Mouse (Mus musculus): ENCODE data around the gene Axin1. TPM values are rescaled to one million over a fixed set of nuclear protein-coding genes. Genes with fewer than 3 reads are reported as not detected.
A peak's percentile ranks its signal among the peaks of the same experiment; 100 is the strongest.
"Not testable (repeated sequence)": the region's sequence is repeated elsewhere in the genome, so short reads cannot be mapped to it uniquely, and the experiment has no call there.

The Axin1 gene
- total RNA-seq, 2 experiments from 2014 or later = 35.1 to 42.1 TPM

DNA sequence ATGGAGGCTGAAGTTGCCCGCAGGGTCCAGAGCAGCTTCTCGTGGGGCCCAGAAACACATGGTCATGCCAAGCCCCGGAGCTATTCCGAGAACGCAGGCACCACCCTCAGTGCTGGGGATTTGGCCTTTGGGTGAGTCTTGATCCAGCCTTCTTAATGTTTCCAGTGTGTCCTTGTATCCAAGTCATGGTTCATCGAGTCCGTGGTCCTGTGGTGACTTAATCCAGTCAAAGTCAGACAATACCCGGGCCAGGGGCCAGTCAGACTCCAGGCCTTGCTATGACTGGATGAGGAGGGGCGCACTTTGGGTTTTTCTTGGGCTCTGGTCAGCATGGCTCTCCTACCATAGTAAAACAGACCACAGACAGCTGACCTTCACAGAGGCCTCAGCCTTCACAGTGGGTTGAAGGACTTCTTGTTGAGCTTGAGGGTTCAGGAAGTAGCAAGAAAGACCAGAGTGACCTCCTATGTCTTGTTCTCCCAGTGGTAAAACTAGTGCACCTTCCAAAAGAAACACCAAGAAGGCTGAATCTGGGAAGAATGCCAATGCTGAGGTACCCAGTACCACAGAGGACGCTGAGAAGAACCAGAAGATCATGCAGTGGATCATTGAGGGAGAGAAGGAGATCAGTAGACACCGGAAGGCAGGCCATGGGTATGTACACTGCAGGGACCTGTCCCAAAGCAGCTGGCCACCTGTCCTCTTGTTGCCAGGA is 49.8 kb downstream of the Axin1 start:
- DNase-seq = no peak

DNA sequence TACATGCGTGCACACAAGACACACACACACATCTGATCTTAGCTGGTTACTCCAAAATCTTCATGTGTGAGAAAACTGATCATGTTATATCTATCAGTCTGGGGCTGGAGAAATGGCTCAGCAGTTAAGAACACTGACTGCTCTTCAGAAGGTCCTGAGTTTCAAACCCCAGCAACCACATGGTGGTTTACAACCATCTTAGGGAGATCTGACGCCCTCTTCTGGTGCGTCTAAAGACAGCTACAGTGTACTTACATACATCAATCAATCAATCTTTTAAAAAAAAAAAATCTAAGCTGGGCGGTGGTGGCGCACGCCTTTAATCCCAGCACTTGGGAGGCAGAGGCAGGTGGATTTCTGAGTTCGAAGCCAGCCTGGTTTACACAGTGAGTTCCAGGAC is 53.0 kb downstream of the Axin1 start:
- not testable (repeated sequence) for DNase-seq

DNA sequence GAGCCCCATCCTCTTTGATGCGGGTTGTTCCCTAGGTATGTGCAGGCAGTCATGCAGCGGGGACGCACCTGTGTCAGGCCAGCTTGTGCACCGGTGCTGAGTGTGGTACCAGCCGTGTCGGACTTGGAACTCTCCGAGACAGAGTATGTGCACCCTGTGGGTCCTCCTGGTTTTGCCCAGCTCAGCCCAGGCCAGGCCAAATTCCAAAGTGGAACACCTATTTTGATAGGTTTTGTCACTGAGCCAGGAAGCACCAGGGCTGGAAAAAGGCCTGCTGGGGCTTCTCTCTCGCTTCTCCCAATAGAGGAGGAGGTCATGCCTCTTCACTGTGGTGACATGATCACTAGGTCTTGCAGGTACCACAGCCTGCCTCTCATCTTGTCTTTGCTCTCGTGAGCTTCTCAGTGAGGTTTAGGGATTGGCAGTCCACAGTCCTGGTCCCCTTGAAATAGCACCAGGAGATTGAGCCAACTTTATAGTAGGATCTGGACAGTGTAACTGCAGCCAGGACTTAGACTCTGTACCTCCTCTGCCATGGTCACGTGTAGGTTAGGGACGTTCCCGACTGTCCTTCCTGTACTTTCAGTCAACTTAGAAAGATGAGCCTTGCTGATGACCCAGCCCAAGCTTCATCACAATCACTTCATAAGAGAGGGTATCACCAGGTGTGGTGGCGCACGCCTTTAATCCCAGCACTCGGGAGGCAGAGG is 54.1 kb downstream of the Axin1 start:
- DNase-seq = no peak

DNA sequence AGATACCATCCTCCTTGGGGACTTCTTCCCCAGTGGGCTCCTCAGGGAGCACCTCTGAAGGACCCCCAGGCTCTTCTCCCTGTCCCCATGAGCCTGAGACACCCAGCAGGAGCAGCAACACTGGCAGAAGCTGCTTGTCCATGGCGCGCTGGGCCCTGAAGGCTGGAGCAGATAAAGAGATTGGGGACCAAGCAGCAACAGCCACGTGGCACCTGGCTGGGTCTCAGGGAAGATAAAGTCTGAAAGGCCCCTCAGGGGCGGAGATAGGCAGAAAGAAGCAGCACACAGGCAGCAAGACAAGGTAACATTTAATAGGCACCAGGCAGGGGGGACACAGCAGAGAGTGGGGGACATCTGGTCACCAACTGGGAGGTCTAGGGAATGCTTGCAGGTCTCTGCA is 60.4 kb downstream of the Axin1 start, which contains the start of gene Pdia2:
Pdia2 (minus strand) TSS at position 196 of the 400 bp plus-strand sequence.
- no peak for DNase-seq

DNA sequence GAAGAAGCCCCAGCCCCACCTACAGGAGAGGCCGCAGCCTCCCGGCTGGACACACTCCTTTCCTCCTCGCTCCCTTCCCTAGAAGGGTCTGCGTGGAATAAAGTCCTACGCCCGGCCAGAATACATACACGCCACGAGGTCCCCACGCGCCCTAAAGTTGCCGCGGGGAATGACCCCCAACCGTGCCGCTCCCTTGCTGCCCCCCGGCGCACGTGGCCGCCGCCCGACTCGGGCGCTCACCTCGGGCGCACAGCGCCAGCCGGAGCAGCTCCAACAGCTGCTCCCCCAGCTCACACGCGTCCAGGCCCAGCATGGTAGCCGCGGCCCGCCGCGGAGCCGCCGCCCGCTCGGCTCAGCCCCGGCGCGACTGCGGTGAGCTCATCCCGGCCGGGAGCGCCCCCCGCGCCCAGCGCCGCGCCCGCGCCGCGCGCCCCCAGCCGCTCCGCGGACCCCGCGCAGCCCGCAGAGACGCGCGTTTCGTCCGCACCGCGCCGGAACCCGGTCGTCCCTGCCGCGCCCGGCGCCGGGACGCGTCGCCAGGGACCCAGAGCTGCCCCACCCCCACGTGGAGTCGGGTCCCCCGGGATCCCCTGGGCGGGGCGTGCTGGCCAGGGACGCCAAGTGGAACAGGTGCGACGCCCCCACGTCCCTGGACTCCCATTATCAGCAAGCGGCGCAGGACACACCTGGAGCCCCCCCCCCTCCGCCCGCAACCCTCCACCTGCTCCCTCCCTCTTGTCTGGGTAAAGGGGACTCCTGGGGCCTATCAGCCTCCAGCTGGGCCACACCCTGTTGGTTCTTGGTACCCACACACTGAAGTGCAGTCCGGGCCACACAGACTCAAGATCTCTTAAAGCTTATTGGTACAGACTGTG is 62.6 kb downstream of the Axin1 start:
- peak; percentile 45 to 56 for DNase-seq

DNA sequence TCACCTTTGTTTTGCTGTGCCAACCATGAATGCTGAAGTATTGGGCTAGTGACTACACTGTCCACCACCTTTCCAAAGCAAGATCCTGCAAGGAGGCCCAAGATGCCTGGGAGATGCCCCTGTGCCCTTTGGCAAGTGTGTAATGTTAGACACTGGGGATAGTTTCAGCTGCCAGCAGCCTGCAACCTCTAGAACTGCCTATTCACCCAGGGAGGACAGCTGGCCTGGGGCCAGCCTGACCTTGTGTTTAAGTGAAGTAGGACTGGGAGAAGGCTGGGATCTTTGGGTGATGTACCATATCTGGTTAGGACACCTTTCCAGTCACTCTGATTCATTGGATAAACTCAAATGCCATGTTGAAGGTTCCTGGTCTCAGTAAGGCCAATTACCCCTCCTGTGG is 63.5 kb downstream of the Axin1 start:
- DNase-seq = peak; percentile 67 to 68

DNA sequence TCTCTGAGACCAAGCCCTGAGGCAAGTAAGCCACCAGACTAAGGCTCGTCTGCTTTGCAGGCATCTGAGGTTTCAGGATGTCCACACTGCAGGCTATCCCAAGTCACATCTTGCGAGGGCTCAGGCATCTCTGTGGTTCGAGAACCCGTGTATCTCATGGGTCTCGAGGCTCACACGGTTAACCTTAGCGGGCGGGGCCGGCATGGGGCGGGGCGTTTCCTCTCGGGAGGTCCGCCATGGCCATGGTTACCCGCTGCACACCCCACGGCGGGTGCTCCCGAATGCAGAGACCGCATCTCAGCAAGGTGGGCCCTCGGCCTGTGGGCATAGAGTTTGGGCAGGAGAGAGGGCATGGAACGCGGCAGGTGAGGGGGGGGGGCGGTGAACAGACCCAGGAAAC is 64.2 kb downstream of the Axin1 start, which contains the start of gene Rgs11:
Rgs11 (plus strand) TSS at position 215 of the 400 bp plus-strand sequence.
- DNase-seq = peak; percentile 78 to 87

DNA sequence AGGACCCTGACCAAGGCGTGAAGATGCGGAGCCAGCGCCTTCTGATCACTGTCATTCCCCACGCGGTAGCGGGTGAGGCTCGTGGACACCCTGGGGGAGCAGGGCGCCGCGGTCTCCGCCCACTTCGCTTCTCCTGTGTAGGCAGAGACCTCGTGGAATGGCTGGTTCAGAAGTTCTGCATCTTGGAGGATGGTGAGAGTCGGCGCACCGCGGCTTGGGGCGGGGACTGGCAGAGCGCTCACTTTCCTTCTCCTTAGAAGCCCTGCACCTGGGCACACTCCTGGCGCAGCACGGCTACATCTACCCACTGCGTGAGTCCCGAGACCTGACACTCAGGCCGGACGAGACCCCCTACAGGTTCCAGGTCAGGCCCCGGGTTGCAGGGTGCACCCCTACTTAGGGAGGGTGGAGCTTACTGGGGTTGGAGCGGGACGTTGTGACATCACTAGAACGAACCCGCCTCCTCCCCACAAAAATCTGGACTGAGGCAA is 64.9 kb downstream of the Axin1 start:
- DNase-seq = peak; percentile 72 to 79

DNA sequence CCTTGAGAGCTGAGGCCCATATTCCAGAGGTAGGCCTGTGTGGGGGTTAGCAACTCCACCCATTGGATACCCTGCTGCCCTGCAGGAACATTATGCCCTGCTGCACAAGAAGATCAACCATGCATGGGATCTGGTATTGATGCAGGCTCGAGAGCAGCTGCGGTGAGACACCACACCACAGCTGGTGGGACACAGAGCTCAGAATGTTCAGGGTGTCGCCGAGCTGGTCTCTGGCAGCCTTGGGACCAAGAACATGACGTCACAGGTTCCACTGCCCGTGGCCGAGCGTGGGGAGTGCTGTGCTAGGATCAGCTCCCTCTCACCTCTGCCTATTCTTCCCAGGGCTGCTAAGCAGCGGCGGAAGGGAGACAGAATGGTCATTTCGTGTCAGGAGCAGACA is 66.3 kb downstream of the Axin1 start:
- DNase-seq = no peak

DNA sequence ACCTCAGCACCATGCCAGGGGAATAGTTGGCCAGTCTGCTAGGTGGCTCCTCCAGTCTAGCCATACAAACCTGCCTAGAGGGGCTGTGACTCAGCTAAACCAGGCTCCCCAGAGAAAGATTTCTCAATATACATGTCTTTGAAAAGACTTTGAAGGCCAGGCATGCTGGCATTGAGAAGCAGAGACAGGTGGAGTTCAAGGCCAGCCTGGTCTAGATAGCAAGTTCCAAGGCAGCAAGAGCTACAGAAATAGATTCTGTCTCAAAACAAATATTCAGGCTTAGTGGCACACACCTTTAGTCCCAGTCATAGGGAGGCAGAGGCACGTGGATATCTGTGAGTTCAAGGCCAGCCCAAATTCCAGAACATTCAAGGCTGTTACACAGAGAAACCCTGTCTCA is 67.9 kb downstream of the Axin1 start:
- DNase-seq = peak; percentile 59 to 67

DNA sequence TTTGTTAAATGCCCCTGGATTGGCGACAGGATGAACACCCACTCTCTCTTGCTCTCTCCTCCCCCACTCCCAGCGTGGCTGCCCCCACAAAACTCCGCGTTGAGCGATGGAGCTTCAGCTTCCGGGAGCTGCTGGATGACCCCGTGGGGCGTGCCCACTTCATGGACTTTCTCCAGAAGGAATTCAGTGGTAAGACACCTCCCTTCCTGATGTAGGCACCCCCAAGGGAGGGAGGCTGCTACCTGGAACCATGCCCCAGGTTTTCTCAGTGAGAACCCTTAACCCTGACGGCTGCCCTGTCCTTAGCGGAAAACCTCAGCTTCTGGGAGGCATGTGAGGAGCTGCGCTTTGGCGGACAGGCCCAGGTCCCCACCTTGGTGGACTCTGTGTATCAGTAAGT is 69.2 kb downstream of the Axin1 start, which contains the start of gene Arhgdig:
Arhgdig (minus strand) TSS at position 101 of the 400 bp plus-strand sequence.
- no peak for DNase-seq

DNA sequence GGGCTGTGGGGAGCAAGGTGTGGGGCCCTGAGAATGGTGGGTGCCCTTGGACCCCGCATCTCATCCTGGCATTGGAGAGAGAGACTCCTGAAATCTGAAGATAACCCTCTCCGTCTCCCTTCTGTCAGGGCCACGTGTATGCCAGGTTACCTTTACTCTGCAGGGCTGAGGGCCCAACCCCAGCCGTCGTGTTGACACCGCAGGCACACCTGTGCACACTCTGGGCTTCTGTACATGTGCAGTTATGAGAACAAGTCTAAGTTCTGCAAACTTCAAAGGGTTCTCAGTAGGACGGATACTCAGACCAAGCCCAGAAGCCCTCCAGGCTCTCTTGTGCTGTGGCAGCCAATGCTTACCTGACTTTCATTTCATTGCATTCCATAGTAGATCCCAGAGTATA is 73.8 kb downstream of the Axin1 start:
- no peak for DNase-seq

DNA sequence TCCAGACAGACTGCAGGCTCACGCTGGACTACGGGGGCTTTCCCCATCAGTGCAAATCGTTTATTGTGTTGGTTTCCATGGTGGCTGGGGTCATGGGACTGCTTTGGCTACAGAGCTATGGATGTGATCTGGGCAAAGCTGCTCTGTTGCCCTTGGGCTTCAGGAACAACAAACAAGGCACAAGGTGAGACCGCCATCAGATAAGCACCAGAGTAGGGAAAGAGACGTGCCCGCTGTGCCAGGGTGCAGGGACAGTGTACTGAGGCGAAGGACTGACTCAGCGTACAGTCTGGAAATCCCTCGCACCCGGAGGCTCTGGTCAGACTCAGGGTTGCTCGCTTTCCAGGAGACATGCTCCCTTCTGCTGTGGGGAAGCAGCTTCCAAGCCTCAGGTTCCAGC is 74.2 kb downstream of the Axin1 start:
- no peak for DNase-seq

DNA sequence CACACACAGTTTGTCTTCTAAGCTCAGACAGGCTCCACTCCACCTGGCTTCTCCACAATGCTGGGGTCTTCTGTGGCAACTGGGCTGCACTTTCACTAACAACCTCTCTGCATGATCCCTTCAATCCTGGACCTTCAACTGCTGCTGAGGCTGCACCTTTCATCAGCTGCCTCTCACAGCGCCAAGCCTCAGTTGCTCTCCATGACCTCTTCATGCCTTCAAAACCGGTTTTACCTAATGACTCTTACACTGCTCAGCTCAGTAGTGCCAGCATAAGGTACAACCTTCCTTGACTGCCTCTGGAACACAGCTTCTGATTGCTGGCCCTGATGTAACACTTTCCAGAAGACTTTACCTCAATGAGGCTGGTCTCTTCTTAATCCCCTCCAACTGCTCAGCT is 83.0 kb downstream of the Axin1 start:
- no peak for DNase-seq

DNA sequence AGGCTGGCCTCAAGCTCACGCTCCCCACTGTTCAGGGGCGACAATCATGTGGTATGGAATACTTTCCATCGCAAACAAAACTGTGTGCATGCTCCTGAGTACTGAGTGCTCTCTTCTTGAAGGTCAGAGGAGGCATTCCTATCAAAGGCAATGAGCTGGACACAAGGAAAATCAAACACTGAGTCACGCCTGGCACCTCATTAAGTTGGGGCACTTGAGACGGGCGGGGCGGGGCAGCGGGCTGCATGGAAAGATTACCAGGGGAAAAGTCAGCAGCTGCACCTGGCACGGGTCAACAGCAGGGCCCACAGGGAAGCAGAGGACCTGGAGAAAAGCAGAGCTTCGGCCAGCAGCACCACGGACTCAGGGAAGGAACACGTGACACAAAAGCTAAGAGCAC is 86.7 kb downstream of the Axin1 start:
- peak in 1 of 2 experiments; percentile 44 for DNase-seq

DNA sequence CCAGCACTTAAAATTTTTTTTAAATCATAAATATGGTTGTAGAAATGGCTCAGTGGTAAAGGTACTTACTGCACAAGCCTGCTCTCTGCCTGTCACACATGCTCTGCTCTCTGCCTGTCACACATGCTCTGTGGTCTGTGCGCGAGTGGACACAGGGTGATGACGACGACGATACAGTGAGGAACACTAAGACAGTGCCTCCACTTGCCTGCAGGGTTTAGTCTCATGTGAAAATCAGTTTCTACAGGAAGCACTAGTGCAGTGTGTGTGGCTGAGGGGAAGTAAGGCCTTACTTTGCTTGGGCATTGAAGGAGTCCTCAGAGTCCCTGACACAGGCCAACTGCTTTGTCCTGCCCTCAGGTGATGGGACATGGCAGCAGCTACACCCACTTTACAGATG is 91.3 kb downstream of the Axin1 start:
- DNase-seq = no peak

DNA sequence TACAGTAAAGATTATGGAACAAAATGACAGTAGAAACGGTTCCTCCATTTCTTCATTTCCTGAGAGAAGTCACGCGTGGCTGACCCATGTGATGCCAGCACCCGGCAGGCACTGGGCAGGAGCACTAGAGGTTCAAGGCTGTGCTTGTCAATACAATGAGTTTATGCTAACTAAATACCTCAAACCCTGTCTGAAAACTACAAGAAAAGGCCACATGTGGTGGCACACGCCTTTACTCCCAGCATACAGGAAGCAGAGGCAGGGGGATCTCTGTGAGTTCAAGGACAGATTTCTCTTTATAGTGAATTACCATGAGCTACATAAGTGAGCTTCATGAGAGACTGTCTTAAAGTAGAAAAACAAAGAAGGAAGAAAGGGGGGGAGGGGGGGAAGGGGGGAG is 92.7 kb downstream of the Axin1 start:
- DNase-seq = no peak

DNA sequence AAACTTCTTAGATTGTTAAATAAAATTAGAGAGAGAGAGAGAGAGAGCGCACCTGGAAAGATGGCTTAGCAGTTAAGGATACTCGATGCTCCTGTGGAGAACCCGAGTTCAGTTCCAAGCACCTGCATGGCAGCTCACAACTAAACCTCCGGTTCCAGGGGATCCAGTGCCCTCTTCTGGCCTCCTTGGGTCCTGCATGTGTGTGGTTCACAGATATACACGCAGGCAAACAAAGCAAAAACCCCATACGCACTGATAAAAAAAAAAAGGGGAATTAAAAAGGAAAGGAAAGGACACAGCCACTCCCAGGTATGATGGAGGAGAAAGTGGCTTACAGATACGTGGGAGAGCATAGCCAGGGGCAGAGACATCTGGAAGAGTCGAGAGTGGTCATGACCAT is 94.4 kb downstream of the Axin1 start:
- no peak for DNase-seq

DNA sequence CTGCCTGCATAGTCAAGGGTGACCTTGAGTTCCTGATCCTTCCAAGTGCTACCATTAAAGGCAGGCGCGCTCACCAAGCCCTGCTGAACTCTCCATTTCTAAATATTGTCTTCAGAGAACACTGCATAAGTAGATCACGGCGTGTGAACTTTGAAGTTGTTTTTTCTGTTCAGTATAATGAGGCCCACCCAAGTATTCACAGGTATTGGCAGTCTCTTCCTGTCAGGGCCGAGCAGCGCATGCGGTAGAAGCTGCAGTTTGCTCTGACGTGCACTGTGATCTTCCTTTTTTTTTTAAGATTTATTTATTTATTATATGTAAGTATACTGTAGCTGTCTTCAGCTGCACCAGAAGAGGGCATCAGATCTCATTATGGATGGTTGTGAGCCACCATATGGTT is 95.9 kb downstream of the Axin1 start:
- no peak for DNase-seq

DNA sequence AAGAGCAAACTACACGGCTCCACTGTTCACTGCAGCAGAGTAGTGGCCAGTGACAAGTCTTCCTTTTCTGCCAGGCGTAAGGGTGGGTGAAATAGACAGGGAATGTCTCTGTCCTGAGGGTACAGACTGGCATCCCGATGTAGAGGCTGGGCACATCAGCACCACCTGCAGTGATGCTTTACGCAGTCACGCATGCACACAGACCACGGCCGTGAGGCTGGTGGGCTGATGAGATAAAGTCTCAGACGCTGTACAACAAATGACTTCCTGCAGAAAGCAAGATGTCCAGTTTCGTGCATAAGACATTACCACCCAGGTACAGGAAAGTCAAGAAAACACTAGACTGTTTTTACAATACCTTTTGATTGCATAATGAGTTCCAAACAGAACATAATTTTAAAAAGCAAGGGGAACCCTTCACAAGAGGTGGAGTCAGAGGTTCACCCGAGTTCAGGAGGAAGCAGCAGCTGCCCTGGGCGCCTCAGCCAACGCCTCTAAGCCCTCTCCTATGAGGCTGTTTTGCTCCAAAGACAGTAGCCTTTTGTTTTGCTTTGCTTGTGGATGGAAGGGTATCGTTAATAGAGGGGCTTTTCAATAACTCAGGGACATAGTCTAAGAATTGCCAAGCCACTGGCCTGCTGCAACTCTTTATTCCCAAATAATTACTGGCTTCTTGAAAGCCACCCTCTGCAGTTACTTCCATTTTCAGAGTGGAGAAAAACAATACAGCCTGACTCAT is 96.8 kb downstream of the Axin1 start:
- no peak for DNase-seq

DNA sequence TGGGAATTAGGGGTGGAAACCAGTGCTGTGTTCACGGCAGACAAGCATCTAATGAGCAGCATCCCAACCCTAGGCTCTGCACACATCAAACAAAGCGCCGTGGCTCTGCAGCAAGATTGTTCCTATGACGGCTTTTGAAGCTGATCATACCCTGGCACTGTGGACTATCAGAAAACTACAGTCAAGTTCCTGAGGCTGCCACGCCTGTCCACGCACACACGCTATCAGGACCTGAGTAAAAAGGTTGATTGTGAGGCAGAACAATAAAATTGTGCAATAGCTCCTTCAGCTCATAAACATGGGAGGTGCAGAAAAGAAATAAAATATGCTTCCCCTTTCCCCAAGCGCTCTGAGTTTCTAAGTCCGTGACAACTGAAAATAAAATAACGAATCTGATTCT is 99.2 kb downstream of the Axin1 start:
- no peak for DNase-seq

DNA sequence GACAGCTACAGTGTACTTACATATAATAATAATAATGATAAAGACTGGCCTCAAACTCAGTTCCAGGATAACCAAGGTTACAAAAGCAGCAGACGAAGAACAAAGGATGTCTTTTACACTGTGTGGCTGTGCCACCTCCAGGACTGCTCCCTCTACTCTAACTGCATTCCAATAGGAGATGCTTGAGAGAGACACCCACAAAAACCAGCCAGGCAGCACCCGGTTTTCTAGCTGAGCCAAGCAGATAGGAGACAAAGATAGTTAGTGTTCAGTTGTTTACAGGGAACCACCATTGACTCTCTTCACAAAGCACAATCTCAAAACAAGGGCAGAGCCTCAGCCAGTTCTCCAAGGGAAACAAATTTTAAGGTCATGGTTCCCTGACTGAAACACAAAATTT is 101.1 kb downstream of the Axin1 start:
- no peak for DNase-seq
